Mouse (Mus musculus) granulocyte monocyte progenitor cell, adult 5-6 weeks (primary cell): ENCODE data around the gene Aldh1l1. TPM values are rescaled to one million over a fixed set of nuclear protein-coding genes. Genes with fewer than 3 reads are reported as not detected.

ENCODE experiments used
- ATAC-seq: replicated peaks from 2 replicates; pipeline ENCODE4 v1.8.0; 2016; ENCODE audit warnings: mild to moderate bottlenecking, moderate TSS enrichment, inconsistent platforms; ENCODE audit not compliant: poor library complexity, severe bottlenecking
- total RNA-seq, 2 experiments: library from RNA; stranded (forward) in 1 of 2; stranded (reverse) in 1 of 2; fragments of 200-712, 200-1000 nt in 1 of 2; fragments of >200 nt in 1 of 2; fragmentation: Nextera tagmentation in 1 of 2; gene quantifications; 2 replicates each; pipeline ENCODE4 v1.2.3; 2014 to 2017

Gene Aldh1l1
- total RNA-seq, 2 experiments from 2014 or later, result 2.6 to 9.5 TPM

DNA sequence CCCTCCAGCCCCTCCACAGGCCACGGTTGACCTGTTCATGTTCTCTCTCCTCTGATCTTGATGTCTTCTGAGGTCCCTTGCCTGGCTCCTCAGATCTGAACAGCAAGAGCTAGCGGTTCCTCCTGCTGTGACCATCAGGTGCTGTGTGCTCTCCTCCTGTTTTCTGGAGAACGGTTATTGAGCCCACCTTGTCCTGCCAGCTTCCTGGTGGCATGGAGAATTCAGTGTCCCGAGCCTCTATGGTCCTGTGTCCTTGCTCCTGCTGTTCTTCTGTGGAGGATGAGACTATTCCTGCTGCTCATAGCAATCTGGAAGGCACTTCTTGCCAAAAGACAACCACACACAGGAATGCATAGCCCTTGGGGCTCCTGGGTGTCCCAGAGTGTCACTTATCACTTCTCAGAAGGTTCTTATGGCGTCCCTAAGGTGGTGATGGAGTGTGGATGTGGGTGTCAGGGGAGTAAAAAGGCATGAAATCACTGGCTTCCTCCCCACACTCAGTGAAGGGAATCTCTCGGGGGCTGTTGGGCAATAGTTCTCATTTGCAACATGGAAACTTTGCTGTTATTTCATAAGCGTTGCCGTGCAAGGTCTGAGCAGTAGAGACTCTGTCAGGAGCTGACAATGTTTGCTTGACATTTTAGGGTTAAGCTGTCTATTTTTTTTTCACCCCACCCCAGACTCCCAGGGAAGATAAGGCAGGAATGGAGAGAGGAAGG is 15.2 kb downstream of the Aldh1l1 start:
- peak; percentile 64 for ATAC-seq

DNA sequence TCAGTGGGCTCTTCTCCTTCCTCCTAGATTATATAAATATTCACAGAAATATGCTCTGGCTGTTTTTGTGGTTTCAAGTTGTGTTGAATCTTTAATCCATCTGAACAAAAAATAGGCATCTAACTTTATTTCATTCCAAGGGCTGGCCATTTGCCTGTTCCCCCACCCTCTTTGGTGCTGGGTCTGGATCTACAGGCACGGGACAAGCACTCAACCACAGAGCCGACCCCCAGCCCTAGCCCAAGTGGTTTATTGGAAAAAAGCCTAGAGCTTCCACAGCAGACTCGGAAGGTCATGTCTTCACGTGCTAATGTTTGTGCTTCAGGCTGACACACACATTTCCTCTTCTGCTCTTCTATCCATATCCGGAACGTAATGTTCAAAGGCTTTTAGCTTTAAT is 19.7 kb downstream of the Aldh1l1 start:
- ATAC-seq, result no peak

DNA sequence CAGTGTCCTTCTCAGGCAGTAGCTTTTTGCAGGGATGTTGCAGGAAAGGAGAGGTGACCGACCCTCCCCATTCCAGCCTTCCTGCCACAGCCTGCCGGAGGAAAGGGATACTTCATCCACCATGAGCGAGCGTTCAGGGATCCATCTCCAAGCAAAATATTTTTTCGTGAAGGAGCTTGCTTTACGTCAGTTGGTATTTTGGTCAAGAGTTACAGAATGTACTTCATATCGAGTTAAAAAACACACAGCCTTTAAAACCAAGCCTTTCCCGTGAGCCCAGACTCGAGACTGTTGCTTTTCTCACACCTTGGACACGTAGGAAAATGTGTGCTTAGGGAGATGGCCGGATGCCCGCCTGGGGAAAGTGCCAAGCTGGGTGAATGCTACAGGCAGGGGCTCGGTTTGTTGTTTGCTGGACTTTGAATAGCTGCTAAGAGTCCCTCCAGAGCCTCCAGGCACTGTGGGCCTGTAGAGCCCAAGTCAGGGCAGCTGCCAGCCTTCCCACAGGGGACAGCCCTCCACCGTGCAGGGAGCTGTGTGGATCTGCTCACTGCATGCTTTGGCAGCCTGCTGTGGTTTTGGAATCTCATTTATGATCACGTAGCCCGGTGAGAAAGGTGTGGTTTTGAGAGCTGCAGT is 20.6 kb downstream of the Aldh1l1 start:
- ATAC-seq, result no peak

DNA sequence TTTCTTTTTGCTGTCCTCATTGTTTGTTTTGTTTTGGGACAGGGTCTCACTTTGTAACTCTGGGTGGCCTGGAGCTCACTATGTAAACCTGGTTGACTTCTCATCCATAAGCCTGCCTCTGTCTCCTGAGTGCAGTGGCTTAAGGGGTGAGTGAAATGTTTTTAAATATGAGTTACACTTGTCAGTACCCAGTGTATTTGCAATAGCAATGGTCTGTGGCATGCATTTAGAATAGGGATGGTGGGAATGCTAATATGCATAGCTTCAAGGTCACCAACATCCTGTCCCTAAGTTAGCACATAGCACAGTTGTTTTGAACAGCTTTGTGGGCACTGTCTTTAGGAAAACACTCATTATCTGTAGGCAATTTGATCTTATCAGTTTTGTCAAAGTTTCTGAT is 21.2 kb downstream of the Aldh1l1 start:
- no peak for ATAC-seq

DNA sequence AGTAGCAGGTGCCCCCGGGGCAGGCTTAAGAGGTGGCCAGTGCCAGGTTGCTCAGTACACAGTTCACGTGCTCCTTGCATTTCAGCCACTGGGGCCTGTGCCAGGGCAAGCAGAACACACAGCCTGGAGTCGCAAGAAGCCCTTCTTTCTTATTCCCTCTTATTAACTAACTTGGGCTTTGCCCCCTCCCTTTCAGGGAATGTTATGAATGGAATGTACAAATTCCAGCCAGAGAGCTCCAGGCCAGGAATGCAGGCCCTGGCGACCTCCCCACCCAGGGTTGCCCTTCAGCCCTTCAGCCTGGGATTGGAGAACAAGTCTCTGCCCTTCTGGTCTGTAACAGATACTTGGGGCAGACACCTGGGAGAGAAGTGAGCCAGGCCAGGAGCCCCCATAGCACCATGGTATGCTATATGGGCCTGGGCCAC is 22.0 kb downstream of the Aldh1l1 start:
- no peak for ATAC-seq

DNA sequence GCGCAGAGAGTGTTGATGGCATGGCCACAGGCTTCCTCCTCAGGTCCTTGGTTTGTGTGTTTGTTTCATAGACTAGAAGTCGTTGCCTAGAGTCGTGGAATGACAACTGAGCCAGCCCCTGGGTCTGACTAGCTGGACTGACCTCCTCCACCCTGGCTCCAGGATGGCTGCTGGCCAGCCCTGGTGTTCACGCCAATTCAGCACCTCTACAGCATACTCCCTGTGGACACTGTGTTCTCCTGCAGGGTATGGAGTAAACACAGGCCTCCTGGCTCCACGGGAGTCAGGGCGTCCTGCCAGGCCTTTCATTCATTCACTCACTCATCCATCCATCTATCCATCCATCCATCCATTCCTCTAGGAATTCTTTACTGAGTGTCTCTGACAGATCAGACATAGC is 22.9 kb downstream of the Aldh1l1 start:
- no peak for ATAC-seq

DNA sequence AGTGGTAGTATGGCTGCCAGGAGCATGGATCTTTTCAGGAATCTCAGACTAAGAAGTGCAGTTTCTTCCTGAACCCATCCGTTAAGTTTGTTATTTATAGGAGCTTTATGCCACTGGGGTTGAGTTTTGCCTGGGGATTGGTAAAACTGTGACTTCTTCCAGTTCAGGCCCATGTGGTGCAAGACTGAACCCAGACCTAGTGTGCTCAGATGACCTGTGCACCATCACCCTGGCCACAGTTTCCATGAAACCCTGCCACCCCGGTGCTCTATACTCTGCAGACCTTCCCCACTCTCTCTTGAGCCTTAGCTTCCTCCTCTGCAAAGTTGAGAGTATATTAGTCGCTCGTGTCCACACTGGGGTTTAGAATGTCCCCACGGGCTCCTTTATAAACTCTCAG is 26.2 kb downstream of the Aldh1l1 start:
- no peak for ATAC-seq

DNA sequence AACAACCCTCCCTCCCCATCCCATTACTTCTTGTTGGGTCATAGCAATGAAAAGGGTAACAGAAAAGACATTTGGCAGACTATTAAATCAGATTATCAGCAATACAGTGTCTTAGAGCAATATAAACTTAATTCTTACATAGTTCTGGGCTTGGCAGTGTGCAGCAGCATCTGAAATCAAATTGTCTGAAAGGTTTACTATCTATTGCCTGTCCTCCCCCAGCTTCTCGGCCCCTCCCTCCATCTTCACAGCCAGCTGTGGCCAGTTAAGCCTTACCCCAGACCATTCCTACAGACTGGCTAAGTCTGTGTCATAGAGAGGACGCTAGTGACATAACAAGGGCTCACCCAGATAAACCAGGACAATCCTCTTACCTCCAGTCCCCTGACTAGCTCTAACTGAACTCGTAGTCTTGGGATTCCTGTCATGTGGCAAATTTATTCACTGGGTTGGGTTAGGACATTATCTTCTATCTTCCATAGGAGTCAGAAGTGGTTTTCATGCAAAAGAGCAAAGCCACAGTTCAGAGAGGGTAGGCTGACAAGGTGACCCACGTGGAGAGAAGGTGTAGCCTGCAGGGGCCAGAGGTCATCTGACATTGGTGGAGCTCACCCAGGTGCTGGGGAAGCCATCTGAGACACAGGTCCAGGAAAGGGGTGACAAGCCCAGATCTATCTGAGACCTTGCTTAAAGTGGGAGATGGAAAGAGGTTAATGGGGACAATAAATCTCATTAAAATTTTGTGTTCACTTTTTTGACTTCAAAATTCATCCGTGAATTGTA is 27.0 kb downstream of the Aldh1l1 start:
- ATAC-seq, result no peak

DNA sequence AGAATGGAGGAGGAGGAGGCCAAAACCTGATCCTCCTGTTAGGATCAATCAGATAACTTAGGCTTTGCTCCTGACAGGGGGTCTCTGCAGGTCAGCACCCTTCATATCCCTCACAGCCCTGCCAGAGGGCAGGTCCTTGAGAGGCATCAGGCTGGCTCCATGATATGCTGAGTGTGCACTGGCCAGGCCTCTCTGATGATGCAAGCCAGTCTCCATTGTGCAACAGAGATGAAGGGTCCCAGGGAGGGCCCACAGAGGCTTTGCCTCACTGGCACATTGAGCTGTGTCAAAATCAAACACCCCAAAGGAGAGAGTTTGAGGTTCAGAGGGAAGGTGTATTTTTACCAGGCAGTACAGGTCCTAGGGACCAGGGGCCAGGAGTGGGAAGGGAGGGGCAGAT is 28.1 kb downstream of the Aldh1l1 start:
- peak; percentile 55 for ATAC-seq

DNA sequence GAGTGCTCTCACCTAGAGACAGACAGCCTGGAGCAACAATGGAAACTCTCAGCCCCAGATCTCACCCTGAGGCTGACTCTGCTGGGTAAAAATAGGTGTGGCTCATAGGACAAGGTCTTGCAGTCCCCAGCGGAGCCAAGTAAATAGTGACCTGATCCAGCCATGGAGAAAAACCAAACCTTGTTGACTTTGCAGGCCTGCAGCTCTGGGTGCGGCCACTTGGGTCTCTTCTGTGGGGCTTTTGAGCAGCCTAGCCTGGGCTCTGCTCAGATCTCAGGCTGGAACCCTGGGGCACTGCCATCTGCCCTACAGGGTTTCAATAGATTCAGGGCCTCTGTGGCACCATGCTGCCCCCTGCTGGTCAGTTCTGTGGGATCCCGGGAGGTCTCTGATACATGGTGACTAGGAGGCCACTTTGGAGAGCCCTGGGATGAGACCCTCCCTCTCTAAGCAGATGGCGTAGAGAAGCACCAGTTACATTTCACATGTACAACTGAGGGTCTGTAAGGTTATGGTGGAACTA is 28.7 kb downstream of the Aldh1l1 start:
- ATAC-seq, result peak; percentile 75

DNA sequence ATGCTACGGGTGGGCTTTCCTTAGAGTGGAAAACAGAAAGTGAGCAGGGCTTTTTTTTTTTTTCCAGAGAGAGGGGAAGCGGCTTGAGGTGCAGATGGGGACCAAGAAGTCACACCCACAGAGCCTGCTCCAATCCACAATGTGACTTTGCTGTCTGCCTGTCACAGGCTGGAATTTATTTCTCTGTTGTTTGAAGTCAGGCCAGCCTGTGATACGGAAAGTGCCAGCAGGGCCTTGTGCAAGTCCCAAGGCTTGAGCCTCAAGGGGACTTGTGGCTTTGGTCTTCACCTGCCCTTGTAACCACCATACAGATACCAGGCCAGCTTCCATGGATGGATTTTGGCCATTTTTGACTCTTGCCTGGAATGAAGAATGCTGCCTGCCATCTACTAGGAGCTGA is 32.7 kb downstream of the Aldh1l1 start:
- ATAC-seq, result no peak

DNA sequence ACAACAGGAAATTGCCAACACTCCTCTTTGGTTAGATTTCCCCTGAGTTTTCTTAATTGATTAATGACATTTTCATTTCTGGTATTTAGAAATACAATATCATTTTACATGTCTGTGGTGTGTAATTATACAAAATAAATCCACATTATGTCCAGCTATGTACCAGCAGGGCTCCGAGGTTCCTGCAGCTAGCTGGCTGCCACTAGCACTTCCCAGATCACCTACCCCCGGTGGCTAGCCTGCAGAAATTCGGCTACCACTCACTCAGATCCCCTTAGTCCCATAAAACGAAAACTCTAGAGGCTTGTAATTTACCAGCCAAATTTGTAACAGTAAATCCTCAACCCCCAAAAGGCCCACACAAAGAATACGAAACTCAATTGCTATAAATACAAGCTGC is 33.1 kb downstream of the Aldh1l1 start:
- no peak for ATAC-seq

DNA sequence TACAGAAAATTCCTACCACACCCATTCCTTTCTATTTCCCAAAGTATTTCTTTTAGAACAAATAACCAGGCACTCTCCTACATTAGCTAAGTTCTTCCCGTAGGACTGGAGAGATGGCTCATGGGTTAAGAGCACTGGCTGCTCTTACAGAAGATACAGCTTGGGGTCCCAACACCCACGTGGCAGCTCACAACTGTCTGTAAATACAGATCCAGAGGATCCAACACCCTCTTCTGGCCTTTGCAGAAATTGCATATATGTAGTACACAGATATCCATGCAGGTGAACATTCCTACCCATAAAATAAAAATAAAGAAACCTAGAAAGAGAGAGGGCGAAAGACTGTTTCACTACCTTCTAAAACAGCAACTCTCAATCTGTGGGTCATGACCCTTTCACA is 40.2 kb downstream of the Aldh1l1 start:
- ATAC-seq, result no peak

DNA sequence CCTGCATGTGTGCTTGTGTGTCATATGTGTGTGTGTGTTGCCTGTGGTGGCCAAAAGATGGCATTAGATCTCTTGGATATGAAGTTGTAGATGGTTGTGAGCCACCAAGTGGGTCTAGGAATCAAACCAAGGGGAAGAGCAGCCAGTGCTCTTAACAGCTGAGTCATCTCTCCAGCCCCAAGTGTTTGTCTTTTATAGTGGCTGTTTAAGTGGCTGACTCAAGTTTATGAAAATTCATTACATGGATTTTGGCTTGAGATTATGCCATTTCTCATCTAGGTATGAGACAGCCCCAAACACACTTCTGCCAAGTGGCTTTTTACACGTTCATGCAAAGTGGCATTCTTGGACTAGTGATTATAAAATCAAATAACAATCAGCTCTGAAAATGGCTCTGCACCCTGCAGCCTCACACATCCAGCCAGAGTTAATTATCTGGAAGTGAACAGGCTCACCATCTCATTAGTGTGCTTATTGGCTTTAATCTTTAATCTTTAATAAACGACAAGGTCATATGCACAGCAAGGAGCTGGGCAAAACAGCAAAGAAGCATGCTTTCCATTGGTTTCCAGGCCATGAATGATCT is 43.3 kb downstream of the Aldh1l1 start:
- ATAC-seq, result no peak

DNA sequence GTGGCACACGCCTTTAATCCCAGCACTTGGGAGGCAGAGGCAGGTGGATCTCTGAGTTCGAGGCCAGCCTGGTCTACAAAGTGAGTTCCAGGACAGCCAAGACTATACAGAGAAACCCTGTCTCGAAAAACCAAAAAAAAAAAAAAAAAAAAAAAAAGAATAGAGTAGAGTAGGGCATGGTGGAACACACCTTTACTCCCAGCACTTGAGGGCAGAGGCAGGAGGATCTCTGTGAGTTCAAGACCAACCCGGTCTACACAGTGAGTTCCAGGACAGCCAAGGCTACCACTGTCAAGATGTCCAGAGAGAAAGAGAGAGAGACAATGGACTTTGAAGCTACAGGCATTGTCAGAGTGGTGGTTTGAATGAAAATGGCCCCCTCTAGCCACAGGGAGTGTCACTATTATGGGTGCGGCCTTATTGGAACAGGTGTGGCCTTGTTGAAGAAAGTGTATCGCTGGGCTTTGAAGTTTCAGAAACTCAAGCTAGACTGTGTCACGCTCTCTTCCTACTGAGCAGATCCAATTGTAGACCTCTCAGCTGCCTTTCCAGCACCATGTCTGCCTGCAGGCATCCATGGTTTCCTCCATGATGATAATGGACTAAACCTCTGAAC is 46.5 kb downstream of the Aldh1l1 start:
- no peak for ATAC-seq

DNA sequence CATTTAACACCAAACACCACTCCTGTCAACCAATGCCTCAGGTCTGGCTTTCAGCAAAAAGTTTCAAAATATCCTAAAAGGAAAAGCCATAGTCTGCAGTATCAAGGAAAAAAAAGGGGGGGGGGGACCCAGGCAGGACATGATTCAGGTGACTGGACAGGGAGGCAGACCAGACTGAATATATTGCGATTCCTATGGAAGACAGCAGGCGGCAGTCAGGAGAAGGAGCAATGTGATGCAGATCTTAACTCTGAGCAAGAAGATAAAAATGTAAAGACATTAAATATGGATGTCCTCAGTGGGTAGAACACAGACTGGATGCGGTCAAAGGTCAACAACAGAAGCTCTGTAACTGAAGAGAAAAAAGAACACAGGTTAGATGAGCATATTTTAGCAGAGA is 47.3 kb downstream of the Aldh1l1 start:
- ATAC-seq, result no peak

DNA sequence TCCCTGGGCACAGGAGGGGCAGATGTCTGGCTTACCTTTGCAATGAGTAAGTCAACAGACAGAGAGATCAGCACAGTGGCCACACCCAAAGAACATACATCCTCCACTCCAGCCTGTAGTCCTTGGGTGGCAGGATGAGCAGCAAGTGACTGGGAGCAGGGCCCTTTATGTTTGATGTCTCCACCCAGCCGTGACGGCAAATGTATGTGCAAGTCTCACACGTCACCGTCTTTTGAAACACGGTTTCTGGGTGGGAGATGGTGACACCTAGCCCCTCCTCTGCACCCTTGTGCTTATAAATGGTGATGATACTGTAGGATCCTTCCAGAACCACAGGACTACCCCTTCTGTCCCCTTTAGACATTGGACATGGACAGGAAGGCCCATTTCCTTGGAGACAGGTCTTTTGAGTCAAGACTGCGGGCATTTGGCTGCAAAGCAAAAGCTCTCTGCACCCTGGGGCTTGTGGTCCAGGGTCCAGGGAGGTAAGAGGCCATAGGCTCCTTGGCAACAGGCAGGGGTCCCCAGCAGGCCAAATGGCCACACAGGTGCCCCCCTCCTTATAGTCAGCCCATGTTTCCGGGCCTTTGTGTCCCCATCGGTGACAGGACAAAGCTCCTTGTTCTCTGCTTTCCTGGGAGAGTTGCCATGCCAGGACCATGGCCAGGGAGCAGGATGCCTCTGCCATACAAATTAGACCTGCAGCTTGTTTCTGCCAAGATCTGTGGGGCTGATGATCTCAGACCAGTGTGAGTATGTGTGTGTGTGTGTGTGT is 48.7 kb downstream of the Aldh1l1 start:
- ATAC-seq, result no peak

DNA sequence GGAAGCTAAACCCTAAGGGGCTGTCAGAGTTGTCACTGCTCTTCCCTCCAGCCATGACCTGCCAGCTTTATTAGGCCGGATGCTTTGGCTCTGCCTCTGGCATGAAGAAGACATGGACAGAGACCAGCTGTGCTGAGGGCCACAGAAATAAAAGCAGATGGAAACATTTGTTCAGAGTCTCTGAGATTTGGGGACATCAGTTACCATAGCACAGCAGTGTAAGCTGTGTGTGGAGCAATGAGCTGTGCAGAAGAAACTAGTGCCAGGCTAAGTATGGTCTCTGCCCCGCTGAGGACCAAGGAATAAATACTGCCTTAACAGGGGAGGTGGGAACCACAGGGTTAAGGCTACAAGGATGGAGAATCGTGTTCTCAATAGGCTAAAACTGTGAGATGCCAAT is 50.6 kb downstream of the Aldh1l1 start:
- ATAC-seq, result no peak

DNA sequence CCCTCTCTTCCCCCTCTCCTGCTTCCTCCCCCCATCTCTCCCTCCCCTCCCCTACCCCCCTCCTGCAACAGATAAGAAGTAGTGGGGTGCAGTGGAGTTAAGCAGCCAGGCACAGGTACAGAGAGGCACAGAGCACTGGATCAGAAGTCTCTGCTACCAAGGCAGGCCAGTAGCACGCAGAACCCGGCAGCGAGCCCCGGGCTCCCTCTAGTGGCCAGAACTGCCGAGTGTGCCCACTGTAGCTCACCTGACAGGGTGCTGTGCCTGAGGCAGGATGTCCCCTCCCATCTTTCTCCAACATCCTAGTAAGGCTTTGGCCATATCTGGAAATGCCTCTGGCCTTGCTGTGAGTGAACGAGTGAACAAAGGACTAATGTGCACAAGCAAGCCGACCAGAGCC is 51.7 kb downstream of the Aldh1l1 start:
- peak; percentile 96 for ATAC-seq

DNA sequence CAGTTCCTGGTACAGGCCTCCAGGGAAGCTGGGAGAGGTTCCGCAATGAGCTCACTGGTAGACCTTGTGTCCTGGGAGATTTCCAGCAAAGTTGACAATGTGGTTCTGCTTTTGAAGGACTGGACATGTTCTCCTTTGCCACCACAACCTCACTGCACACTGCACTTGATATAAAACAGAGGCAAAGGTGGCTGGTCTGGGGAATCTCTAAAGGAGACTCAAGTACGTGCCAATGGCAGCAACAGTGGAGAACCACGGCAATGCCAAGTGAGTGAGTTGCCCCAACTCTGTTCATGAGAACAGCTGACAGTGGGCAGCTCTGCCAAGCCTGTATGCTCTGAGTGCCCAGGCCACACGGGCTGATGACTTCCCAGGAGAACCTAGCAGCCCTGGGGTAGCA is 53.0 kb downstream of the Aldh1l1 start:
- no peak for ATAC-seq
